Mouse (Mus musculus) cerebellum, postnatal 25 days (tissue): ENCODE measurements at regions not wholly inside any gene's neighbourhood (a gene's known extent, or its start where the extent isn't known, plus 50 kb on each side); places are given as distances from the start of the nearest gene placed in this dataset.

Experiments used
- DNase-seq, 2 experiments: peaks; one replicate each; pipeline ENCODE4 v3.0.0; 2021; ENCODE audit warnings: mixed read lengths in 2 of 2

DNA sequence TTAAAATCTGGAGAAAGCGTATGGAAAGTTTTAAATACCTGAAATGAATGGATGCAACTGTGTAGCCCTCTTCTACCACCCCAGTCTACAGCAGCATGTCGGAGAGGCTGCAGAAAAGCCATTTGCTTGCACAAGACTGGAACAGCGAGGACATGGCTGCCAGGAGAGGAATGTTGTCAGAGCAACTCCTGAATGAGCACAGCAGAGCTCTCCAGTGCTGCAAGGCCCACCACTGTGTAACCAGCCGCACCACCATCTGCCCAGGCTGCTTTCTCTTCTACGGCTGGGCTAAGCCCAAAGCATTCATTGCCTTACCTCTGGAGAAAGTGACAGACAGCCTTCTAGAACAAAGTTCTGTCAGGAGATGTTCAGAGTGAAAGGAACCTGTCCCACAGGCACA lies 65.3 kb upstream of the Gm11238 start:
- peak in 1 of 2 experiments; percentile 2 for DNase-seq

DNA sequence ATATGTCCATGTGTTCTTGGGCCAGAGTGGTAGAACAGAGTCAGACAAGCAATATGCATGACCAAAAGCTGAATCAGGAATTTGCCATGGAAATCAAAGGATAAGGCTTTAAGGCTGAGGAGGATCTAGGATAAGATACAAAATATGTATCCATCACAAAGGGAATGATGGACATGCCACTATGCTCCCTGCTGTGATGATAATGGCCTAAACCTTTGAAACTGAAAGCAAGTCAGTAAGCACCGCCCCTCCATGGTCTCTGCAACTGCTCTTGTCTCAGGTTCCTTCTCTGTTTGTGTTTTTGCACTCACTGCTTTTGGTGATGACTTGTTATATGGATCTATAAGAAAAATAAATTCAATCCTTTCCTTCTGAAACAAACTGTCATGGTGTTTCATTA lies 76.1 kb upstream of the Gm11238 start:
- DNase-seq, result no peak

DNA sequence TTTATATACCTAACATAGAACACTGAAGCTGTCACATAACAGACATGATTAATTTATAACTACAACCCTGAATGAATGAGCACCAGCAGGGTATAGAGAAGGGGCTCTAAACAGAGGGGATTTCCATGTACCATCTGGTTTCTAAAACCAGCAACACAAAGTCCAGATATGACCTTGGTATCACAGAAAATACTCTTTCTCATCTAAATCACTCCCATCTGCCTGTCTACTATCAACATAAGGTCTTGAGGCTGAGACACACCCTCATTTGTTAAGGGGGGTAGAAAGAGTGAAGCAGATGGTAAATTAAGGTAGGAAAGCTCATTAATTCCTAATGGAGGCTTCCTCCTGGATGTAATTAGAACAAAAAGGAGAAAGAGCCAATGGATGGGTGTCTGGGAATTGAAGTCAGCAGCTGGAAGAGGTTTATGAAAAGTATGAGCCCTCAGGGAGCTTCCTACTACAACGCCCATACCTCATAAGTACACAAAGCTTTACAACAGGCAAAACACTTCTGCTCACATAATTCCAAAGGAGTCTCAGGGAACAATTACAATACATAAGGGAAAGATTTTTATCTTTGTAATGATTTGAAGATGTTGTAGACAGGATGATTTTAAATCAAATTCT lies 83.0 kb upstream of the Gm11238 start:
- DNase-seq, result no peak

DNA sequence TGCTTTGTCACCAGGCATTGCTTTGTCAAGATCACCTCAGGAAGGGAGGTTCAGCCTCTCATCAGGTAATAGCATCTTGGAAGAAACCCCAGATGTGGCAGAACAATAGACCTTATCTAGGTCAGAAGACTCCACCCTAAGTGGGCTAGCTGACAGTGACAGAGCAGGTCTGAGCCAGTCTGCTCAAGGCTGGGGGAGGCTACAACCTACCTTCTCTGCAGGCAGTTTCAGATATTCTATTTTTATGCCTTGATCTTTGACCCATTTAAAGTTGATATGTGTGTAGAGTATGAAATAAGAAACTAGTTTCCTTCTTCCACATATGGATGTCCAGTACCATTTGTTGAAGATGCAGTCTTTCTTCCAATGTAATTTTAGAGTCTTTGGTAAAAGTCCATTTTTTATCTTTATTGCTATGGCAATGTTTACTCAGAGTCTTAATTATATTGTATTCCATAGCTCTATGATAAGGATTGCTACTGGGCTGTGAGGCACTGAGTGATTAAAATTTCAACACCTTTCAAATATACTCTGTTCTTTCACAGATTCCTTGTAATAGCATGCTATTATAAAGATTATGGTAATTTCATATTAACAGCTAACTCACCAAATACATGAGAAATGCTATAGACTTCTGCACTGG lies 88.8 kb upstream of the Gm11238 start:
- DNase-seq, result no peak

DNA sequence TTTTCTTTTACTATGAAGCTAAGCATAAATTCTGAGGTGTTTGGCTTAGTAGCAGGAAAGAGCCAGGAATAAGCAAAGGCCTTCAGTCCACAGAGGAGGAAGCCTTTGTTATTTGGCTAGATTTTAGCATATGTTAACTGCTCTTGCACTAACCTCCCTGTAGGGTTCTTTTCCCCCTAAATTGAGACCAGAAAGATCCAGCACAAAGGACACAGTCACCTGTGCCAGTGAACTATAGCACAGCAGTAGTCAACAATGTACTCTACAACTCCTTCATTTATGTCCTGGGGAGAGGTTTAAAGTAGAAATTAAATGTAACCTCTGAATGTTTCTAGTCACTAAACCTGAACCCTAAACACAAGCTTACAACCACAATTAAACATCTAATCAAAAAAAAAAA lies 90.1 kb upstream of the Gm11238 start:
- DNase-seq, result no peak

DNA sequence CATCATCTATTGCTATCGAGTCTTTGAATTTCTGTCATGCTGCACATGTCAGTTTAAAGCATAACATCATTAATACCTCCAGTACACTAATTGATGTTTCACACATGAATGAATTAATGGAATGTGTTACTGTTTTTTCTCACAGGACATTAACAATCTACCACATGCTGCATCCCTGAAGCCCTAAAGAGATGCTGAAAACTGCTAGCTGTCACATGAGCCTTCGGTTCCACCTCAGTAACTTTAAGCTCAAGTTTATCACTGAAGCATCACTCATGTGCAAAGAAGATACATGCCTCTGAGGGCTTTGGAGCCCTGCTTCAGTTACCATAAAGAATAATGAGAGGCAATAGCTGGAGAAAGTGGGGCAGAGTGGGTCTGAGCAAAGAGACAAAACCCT lies 91.0 kb upstream of the Gm11238 start:
- no peak for DNase-seq

DNA sequence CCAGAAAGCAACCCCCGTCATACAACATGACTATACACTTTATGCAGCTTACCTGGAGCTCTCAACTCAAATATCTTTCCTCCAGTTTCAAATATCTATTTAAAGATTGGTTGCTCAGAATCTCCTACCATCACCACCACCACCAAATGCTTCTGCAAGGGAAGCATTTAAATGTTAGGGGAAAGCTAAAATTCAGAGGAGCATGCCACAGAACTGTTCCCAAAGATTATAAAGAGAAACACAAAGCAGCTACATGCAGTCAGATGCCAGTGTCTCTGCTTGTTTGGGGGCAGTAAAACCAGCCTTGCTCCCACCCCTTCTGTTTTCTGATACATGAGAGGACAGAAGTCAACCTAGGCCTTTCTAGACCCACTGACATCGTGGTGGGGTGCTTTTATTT lies 100.8 kb upstream of the Gm11238 start:
- no peak for DNase-seq

DNA sequence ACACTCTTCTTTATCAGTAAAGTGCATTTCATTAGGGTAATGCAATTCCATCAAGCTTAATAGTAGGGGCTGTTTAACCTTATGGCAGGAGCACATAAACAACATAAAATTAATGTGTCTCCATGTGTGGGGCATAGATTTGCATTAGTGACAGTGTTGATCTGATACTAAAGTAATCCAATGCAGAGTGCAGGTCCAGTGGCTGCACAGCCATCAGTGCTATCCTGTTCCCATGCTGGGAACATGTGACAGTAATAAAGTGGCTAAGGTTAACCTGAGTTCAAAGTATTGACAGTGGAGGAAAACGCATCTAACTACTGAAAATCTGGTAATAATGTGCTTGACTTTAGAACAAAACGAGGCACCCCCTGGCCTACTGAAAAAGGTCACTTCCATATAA lies 84.3 kb upstream of the Gm11487 start:
- no peak for DNase-seq

DNA sequence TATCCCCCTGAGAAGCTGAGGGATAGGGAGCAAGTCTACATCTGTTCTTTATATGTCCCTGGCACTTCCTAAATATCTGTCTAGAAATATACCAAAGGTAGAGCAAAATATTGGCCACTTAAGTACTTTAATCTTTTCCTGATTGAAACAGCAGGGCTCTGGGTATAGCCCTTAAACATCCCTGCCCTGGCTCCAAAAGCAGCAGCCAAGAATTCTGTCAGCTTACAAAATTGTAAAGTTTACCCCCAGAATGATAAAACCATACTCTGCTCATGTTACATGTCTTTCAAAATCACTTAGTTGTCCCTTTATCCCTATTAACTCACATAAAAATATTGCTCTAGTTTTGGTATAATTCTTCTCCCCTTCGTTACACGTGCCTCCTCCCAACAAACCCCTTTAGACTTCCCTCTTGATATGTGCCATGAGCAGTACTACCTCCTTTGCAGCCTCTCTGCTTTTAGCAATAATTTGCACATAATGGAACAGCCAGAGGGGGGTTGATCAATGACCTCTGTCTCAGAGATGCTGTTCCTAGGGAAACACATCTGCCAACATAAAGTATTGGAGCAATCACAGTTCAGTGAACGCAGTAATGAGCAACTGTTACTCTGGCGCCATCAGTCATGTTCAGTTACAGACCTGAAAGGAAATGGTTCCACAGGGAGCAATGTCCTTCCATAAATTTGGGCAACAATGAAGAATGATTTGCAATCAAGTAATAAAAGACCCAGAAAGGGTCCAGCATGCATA lies 83.6 kb upstream of the Gm11487 start:
- DNase-seq, result no peak

DNA sequence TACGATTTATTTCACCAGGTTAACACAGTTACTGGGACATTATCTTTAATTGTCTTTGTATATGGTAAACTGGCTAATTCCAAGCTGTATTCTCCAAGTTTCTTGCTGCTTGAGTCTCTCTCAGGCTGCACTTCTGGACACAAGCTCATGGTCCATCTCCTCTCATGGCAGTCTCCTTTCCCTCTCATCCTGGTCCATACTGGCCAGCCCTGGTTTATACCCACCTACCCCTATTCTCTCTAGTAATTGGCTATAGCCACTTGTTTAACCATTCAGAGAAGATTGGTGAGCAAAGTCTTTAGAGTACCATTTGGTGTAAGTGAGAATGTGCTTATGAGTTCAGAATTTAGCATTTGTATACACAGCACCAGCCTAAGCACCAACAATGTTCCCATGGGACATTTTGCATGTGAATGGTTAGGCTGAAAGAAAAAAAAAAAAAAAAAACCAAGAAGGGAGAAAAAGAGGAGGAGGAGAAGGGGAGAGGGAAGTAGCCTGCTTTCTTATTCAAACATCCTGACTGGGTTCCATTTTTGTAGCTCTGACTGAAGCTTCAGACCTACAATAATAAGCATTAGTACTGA lies 63.2 kb upstream of the Gm11487 start:
- DNase-seq, result no peak
